Mouse (Mus musculus) left cerebral cortex, adult 18-20 months (tissue): ENCODE measurements around the gene Arhgap25. TPM values are rescaled to one million over a fixed set of nuclear protein-coding genes. Genes with fewer than 3 reads are reported as not detected.

Experiments used
- DNase-seq, 2 experiments: peaks; one replicate each; pipeline ENCODE4 v3.0.0; 2021 to 2022; ENCODE audit warnings: low spot score in 2 of 2, mixed read lengths in 1 of 2
- total RNA-seq, 2 experiments: library from RNA; stranded (reverse); gene quantifications; 2 replicates each; pipeline ENCODE4 v1.2.3; 2021

Arhgap25 gene
- total RNA-seq, 2 experiments from 2014 or later = 8.1 to 10.8 TPM

- no peak for DNase-seq
Observed at GRCm38 (mm10) chr6:87451771-87452170, 81.3 kb downstream of the Arhgap25 start.

- peak; percentile 33 to 55 for DNase-seq
Observed at GRCm38 (mm10) chr6:87451016-87451415, 82.0 kb downstream of the Arhgap25 start.

GRCm38 (mm10) chr6:87449534-87449933 is 83.5 kb downstream of the Arhgap25 start:
- no peak for DNase-seq

- no peak for DNase-seq
Observed at GRCm38 (mm10) chr6:87447217-87447616, 85.8 kb downstream of the Arhgap25 start.

- DNase-seq = no peak
Observed at GRCm38 (mm10) chr6:87445222-87445621, 87.8 kb downstream of the Arhgap25 start.

- DNase-seq = no peak
Observed at GRCm38 (mm10) chr6:87443253-87443652, 89.8 kb downstream of the Arhgap25 start.

GRCm38 (mm10) chr6:87436745-87437144 is 96.3 kb downstream of the Arhgap25 start:
- no peak for DNase-seq

- DNase-seq = no peak
Observed at GRCm38 (mm10) chr6:87435791-87436190, 97.3 kb downstream of the Arhgap25 start.

- DNase-seq = no peak
Observed at GRCm38 (mm10) chr6:87428487-87429044, 104.5 kb downstream of the Arhgap25 start, which contains the start of gene Bmp10. Gene Bmp10 (plus strand): TSS chr6:87428994.

GRCm38 (mm10) chr6:87427616-87428015 is 105.4 kb downstream of the Arhgap25 start:
- DNase-seq = no peak

- DNase-seq = no peak
Observed at GRCm38 (mm10) chr6:87426954-87427353, 106.1 kb downstream of the Arhgap25 start.

GRCm38 (mm10) chr6:87424037-87424816 is 108.8 kb downstream of the Arhgap25 start:
- peak; percentile 12 to 20 for DNase-seq

GRCm38 (mm10) chr6:87422304-87422703 is 110.8 kb downstream of the Arhgap25 start:
- DNase-seq = no peak

- DNase-seq = no peak
Observed at GRCm38 (mm10) chr6:87412011-87412410, 121.0 kb downstream of the Arhgap25 start.

Other genes with a start within 250 kb of the Arhgap25 start
- 10 to 100 TPM; 11.6 to 14.4 TPM for gene Antxr1, start 197.4 kb downstream of the Arhgap25 start, total RNA-seq
- gene Gkn1, start 182.3 kb downstream of the Arhgap25 start, total RNA-seq = not detected
- not detected for gene Gkn2, start 159.9 kb downstream of the Arhgap25 start, total RNA-seq
- gene Gkn3, start 144.3 kb downstream of the Arhgap25 start, total RNA-seq = 1 to 10 TPM; 3.7 to 4.0 TPM
- not detected for gene Bmp10, start 104.3 kb downstream of the Arhgap25 start, total RNA-seq
- under 1 TPM; 0.14 to 0.46 TPM for gene Prokr1, start 57.5 kb upstream of the Arhgap25 start, total RNA-seq
- 1 to 10 TPM; 9.2 to 9.8 TPM for gene Aplf, start 138.9 kb upstream of the Arhgap25 start, total RNA-seq
- 1 to 10 TPM; 4.9 to 5.6 TPM for gene Efcc1, start 197.6 kb upstream of the Arhgap25 start, total RNA-seq
- gene Gp9, start 244.8 kb upstream of the Arhgap25 start, total RNA-seq = under 1 TPM; 0.80 to 0.86 TPM